Mouse (Mus musculus): ENCODE data around the gene Rad9b.

The Rad9b gene

GRCm38 (mm10) chr5:122353807-122354491, at the start of gene Rad9b, which contains the start of gene Vps29:
Rad9b (minus strand) TSS chr5:122354233.
Vps29 (plus strand) TSS chr5:122354369.
- in situ Hi-C loops (cut with MboI, MseI), result no loop called here

DNA sequence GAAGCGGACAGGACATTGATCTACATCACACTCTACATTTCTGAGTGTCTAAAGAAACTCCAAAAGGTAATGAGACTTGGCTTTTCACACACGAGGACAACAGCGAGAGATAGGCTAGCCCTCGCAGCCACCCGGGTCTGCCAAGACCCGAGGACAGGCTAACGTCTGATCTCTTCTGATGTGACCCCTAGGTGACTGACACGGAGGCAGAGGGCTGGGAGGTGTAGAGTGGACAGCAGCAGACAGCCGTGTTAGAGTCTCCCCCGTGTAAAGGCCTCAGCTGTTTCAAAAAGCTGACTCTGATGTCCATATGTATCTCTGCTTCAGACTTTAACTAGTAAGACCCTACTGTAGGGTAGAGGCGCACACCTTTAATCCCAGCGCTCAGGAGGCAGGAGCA, 49.3 kb upstream of the Rad9b start:
- in situ Hi-C loops (cut with MboI, MseI), result loop anchor here in 1 of 2 experiments (5.0 kb wide), 1 partner anchor 224 kb away; no protein-coding TSS in a partner anchor

GRCm38 (mm10) chr5:122402772-122403171, 48.7 kb upstream of the Rad9b start:
- in situ Hi-C loops (cut with MboI, MseI), result loop anchor here in 1 of 2 experiments (5.0 kb wide), 1 partner anchor 225 kb away; no protein-coding TSS in a partner anchor

DNA sequence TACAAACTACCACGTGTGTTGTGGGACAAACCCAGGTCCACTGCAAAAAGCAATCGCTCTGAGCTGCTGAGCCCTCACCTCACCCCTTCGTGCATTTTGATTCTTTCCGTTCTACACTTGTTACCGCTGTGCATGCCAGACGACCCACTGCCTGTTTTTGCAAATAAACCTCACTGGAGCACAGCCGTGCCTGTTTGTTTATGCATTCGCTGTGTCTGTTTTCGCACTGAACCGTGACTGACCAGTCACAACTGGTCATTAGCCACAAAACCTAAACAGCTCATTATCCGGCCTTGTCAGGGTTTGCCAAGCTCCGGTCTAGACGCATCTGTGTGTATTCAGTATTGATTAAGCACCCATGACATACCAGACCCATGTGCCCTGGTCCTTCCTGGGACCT, 48.1 kb upstream of the Rad9b start:
- in situ Hi-C loops (cut with MboI, MseI), result loop anchor here in 1 of 2 experiments (5.0 kb wide), 1 partner anchor 225 kb away; no protein-coding TSS in a partner anchor

DNA sequence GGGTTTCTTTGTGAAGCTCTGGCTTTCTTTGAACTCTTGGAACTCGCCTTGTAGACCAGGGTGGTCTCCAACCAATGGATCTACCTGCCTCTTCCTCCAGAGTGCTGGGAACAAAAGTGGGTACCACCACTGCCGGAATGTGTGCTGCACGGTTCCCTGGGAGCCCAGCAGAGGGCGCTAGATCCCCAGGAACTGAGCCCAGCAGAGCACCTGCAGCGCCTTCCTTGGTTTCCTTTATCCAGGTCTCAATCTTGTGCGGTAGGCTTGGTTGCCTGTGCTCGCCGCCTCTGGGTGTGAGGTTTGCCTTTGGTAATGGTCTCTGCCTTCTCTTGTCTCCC, 47.2 kb upstream of the Rad9b start:
- in situ Hi-C loops (cut with MboI, MseI), result loop anchor here in 1 of 2 experiments (5.0 kb wide), 1 partner anchor 226 kb away; no protein-coding TSS in a partner anchor

DNA sequence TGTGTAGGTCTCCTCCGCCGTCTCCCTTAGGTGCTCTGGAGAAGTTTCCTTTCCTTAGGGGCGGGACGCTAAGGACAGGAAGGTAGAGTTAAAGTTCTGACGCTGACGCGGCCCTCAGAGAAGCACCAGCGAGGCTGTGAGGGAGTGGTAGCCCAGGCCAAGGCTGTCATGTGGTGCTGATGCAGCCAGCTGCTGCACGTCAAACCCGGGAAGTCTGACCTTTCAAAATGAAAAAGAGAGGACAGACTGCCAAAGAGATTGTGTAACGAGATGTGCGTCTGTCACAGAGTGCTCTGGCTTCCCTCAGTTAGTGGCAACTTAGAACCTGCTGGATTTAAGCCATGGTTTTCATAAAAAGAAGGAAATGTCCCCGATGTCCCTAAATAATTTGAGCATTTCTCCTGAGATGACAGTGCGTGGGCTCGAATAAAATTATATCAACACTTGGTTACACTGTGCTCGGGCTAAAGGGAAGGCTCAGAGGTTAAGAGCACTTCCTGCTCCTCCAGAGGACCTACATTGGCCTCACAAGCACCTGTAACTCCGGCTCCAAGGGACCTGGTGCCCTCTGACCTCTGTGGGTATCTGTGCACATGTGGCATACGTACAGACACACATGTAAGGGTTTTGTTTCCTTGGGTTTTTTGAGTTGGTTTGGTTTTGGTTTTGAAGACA, 46.7 kb upstream of the Rad9b start:
- in situ Hi-C loops (cut with MboI, MseI), result loop anchor here in 1 of 2 experiments (5.0 kb wide), 1 partner anchor 227 kb away; no protein-coding TSS in a partner anchor

GRCm38 (mm10) chr5:122399871-122400270, 45.8 kb upstream of the Rad9b start:
- in situ Hi-C loops (cut with MboI, MseI), result loop anchor here in 1 of 2 experiments (5.0 kb wide), 1 partner anchor 227 kb away; no protein-coding TSS in a partner anchor

DNA sequence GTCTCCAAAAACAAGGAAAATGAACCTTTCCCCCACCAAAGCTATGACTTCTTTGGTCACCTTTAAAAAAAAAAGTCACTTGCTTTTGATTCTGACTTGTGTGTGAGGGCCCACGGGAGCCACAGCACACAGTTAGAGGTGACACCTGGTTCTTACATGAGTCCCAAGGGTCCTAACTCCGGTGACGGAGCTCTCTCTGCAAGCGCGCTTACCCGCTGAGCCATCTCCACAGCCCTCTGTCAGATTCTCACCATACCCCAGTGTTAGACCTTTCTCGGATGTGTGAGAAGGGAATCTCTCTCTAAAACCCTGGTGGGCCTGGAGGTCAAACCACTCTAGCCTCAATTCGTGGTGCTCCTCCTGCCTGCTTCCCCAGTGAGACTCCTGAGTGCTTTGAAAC, 43.5 kb upstream of the Rad9b start:
- in situ Hi-C loops (cut with MboI, MseI), result no loop called here

DNA sequence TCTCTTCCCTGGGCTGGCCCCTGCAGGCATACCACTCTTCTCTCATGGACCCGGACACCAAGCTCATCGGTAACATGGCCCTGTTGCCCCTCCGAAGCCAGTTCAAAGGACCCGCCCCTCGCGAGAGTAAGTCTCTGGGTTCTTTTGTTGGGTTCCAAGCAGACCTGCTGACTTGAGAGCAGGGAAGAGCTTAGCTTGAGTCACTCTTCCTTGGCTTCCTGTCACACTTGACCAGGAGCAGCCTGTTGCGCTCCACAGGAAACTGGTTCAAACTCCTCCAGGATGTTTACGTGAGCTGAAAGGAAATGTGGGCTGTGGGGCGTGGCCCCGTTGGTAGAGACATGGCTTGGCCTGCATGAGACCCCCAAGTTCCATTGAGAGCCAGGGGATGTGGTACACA, 42.8 kb upstream of the Rad9b start:
- in situ Hi-C loops (cut with MboI, MseI), result no loop called here

DNA sequence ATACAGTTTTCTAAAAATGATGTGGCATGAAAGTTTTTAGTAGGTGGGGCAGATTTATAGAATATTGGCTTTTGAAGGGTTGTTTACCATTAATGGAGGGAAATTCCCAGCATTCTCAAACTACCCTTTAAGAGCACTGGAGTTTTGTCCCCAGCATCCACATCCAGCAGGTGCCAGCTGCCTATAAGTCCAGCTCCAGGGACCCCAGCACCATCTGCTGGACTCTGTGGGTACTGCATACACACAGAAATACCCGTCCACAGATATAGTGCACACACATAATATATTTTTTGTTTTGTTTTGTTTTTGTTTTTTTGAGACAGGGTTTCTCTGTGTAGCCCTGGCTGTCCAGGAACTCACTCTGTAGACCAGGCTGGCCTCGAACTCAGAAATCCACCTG, 39.9 kb upstream of the Rad9b start:
- in situ Hi-C loops (cut with MboI, MseI), result no loop called here

DNA sequence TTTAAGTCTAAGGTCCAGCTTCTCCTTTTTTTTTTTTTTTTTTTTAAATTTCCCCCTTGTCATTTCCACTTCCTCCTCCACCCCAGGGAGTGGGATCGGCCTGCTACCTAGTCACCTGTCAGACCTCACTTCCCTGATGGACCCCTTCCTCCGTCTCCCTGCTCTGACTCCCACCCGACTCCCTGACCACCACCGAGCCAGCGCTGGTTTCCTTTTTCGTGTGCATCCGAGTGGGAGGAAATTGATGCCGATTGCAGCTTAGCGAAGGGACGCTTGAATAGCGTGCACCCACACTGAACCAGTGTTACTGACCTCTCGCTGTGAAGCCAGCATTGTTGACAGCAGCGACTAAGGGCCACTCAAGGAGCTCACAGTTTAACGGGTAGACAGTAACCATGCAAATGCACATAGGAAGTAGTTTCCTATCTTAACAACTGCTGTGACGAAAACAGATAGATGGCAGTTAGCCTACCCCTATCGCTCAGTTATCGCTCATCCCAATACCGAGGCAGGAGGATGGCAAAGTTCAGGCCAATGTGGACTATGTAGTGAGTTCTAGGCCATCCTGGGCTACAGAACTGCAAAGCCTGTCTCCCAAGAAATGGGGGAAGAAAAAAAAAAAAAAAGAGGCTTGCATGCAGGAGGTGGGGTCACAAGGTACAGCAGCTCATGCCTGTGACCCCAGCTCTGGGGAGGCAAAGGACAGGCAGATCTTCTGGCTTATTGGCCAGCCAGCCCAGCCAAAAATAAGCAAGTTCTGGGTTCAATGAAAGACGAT, 38.4 kb upstream of the Rad9b start:
- in situ Hi-C loops (cut with MboI, MseI), result no loop called here

GRCm38 (mm10) chr5:122391786-122392180, 37.8 kb upstream of the Rad9b start, which contains the start of gene Arpc3:
Arpc3 (plus strand) TSS chr5:122391878.
- in situ Hi-C loops (cut with MboI, MseI), result no loop called here

DNA sequence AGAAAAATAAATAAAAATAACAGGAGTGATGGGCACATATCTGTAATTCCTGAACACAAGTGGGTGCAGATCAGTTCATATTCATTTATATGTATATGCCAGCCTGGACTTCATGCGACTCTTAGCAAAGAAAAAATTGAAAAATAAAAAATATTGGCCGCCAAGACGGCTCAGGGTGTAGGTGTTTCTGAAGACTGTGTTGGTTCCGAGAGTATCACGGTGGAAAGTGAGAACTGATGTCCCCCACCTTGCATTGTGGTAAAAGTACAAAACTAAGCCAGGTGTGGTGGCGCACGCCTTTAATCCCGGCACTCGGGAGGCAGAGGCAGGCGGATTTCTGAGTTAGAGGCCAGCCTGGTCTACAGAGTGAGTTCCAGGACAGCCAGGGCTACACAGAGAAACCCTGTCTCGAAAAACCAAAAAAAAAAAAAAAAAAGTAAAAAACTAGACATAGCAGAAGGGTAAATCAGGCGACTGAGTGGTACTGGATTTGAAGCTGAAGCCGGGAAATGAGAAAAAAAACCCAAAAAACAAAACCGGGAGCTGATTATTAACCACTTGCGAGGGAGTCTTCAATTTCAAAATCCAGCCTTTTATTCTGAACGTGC, 37.2 kb upstream of the Rad9b start:
- in situ Hi-C loops (cut with MboI, MseI), result no loop called here

DNA sequence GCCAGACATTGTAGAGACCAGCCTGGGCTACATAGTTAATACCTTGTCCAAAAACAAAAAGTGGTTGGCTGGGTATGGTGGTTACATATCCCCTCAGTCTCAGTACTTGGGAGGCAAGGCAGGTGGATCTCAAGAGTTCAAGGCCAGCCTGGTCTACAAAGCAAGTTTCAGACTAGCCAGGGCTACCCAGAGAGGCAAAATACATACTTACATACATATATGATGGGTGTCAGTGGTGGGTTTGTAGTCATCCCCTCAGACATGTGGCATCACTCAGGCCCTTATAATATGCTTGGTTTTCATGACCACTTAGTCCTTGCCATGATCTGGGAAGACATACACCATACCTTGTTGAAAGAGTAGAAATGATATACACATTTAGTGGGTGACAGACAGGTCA, 36.6 kb upstream of the Rad9b start:
- in situ Hi-C loops (cut with MboI, MseI), result no loop called here

- in situ Hi-C loops (cut with MboI, MseI), result no loop called here
Observed at GRCm38 (mm10) chr5:122390006-122390405, 36.0 kb upstream of the Rad9b start.

- in situ Hi-C loops (cut with MboI, MseI), result loop anchor here in 1 of 2 experiments (10.0 kb wide), 1 partner anchor 1585 kb away; no protein-coding TSS in a partner anchor
Observed at GRCm38 (mm10) chr5:122379374-122380155, 25.5 kb upstream of the Rad9b start.

DNA sequence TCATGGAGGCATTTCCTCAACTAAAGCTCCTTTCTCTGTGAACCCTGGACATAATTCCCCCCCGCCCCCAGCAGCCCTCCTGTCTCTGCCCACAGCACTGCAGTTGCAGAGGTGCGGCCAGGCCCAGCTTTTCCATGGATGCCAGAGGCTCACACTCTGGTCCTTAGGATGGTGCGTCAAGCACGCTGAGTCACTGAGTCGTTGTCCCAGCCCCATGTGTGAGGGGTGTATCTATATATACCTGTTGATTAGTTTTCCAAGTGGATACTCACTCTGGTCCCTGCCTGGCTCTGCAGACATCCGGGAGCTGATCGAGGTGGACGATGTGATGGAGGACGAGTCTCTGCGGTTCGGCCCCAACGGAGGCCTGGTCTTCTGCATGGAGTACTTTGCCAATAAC, 24.1 kb upstream of the Rad9b start:
- in situ Hi-C loops (cut with MboI, MseI), result loop anchor here in 1 of 2 experiments (10.0 kb wide), 1 partner anchor 1587 kb away; no protein-coding TSS in a partner anchor

DNA sequence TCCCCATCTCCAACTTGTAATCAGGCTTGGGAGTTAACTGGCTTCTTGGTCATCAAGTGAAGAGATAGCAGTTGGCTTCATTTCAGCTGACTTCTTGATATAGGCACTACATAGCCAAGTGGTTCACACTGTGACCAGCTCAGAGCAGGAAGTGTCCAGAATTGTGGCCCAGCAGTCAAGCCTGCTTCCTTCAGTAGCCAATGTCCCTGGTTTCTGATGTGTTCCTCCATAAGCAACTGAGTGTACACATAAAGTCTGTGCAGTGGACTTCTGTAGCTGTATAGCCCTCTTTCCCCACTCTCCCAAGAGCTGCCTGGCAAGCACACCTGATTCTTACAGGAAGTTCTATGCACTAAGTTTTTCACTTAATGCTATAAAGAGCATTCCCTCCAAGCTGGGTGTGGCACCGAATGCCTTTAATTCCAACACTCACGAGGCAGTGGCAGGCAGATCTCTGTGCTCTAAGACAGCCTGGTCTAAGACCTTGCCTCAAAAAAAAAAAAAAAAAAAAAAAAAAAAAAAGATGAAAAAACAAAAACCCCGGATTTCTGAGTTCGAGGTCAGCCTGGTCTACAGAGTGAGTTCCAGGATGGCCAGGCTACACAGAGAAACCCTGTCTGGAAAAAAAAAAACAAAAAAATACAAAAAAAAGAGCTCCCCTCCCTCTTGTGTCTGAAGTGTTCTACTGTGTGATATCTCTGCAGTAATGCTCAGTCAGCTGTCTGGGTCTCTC, 23.2 kb upstream of the Rad9b start:
- in situ Hi-C loops (cut with MboI, MseI), result loop anchor here in 1 of 2 experiments (10.0 kb wide), 1 partner anchor 1588 kb away; no protein-coding TSS in a partner anchor

DNA sequence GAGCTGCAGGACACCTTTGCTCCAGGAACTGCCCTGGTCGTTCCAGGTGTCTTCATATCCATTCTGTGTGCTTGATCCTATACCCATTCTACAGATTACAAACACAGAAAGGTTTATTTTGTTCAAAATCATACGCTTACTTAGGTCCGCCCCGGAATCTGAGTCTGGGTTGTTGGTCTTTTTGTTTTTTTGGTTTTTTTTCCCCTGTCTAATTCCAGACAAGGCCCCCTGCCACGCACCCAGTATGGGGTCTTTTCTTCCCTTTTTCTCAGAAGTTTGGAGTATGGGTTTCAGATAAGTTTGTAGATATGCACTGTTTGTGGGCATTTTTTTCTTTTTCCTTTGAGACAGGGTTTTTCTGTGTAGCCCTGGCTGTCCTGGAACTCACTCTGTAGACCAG, 18.8 kb upstream of the Rad9b start:
- in situ Hi-C loops (cut with MboI, MseI), result loop anchor here in 1 of 2 experiments (10.0 kb wide), 1 partner anchor 1592 kb away; no protein-coding TSS in a partner anchor

All from T-helper 17 cell (primary cell).